Mouse (Mus musculus) C2C12 (cell line): ENCODE data around the gene D1Pas1. TPM values are rescaled to one million over a fixed set of nuclear protein-coding genes. Genes with fewer than 3 reads are reported as not detected.

ENCODE experiments used
- H3K27me3 ChIP-seq: one replicate; pipeline ENCODE4 v1.6.1; 2011; ENCODE audit not compliant: control insufficient read depth, insufficient read depth, insufficient read length
- H3K36me3 ChIP-seq: one replicate; pipeline ENCODE4 v1.6.1; 2011; ENCODE audit not compliant: control insufficient read depth, insufficient read depth
- H3K4me3 ChIP-seq: one replicate; pipeline ENCODE4 v1.5.1; 2011; ENCODE audit warnings: mild to moderate bottlenecking, control low read depth; ENCODE audit not compliant: poor library complexity, insufficient read depth, severe bottlenecking
- H3K79me2 ChIP-seq: one replicate; pipeline ENCODE4 v1.6.1; 2011; ENCODE audit not compliant: control insufficient read depth, insufficient read depth
- H3K79me3 ChIP-seq: one replicate; pipeline ENCODE4 v1.6.1; 2011; ENCODE audit warnings: low read depth, control low read depth
- H3ac ChIP-seq: one replicate; pipeline ENCODE3; 2011; ENCODE audit warnings: low read depth; ENCODE audit not compliant: control insufficient read depth, insufficient read length
- CEBPB ChIP-seq: IDR thresholded peaks from one replicate; pipeline ENCODE4 v1.6.1; 2011; ENCODE audit warnings: low read depth, mild to moderate bottlenecking, control low read depth, moderate library complexity
- CTCF ChIP-seq: IDR thresholded peaks from one replicate; pipeline ENCODE4 v1.5.1; 2011; ENCODE audit not compliant: control insufficient read depth, insufficient read depth, insufficient read length
- FOSL1 ChIP-seq: IDR thresholded peaks from one replicate; pipeline ENCODE4 v1.8.0; 2011; ENCODE audit warnings: mild to moderate bottlenecking, low read length; ENCODE audit not compliant: poor library complexity, insufficient read depth, severe bottlenecking
- MAX ChIP-seq: IDR thresholded peaks from one replicate; pipeline ENCODE4 v1.6.1; 2011; ENCODE audit warnings: mild to moderate bottlenecking, control low read depth
- MYOD1 ChIP-seq: IDR thresholded peaks from one replicate; pipeline ENCODE4 v1.6.1; 2011; ENCODE audit warnings: low read depth; ENCODE audit not compliant: control insufficient read depth, insufficient read length
- MYOG ChIP-seq: IDR thresholded peaks from one replicate; pipeline ENCODE4 v1.6.1; 2011; ENCODE audit not compliant: control insufficient read depth, insufficient read length; ENCODE audit errors: extremely low read depth
- USF1 ChIP-seq: IDR thresholded peaks from one replicate; pipeline ENCODE4 v1.6.1; 2011; ENCODE audit warnings: low read depth, mild to moderate bottlenecking, control low read depth, moderate library complexity
- polyA plus RNA-seq: library from polyadenylated mRNA; unstranded; fragments of >200 nt; fragmentation: generic; extraction: Trizol; gene quantifications from one replicate; pipeline ENCODE4 v1.2.1, GENCODE M21; 2012; ENCODE audit warnings: missing spikeins

The D1Pas1 gene
- polyA plus RNA-seq, 1 experiment = not detected

GRCm38 (mm10) chr1:186954591-186954990, 12.6 kb upstream of the D1Pas1 start:
- H3K79me2 ChIP-seq = no peaks in the 10 kb centered on the region
- no peak overlapping the region for H3K4me3 ChIP-seq
- no peaks in the 10 kb centered on the region for H3K79me3 ChIP-seq
- TF ChIP-seq CEBPB (no peak), FOSL1 (no peak), USF1 (no peak)
- H3K27me3 ChIP-seq = no peaks in the 10 kb centered on the region
- H3ac ChIP-seq = no peak overlapping the region
- no peaks in the 10 kb centered on the region for H3K36me3 ChIP-seq

DNA sequence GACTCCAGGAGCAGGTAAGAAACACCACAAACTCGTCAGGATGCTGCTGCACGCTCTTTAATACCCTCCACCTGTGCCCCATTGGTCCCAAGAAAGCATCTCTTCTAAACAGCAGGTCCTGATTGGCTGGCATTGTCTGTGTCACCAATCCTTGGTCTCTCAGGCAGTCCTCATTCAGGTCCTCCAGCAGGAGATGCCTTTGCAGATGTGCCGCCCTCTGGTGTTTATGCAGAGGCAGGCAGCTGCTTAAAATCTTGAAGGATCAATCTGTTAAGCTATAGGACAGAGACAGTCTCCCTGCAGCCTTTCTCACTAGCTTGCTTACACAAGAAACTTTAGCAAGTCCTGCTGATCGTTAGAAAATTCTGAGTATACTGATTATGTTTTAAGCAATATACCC, 7.8 kb upstream of the D1Pas1 start:
- Histone ChIP-seq H3K27me3 (no peaks in the 10 kb centered on the region), H3K4me3 (no peak overlapping the region), H3ac (no peak overlapping the region), H3K36me3 (no peaks in the 10 kb centered on the region), H3K79me3 (no peaks in the 10 kb centered on the region), H3K79me2 (no peaks in the 10 kb centered on the region)
- TF ChIP-seq MAX (no peak), MYOG (no peak), FOSL1 (no peak), CTCF (no peak), CEBPB (no peak)

- Histone ChIP-seq H3K36me3 (no peaks in the 10 kb centered on the region), H3K4me3 (no peak overlapping the region), H3K79me2 (no peaks in the 10 kb centered on the region), H3K27me3 (no peaks in the 10 kb centered on the region), H3K79me3 (no peaks in the 10 kb centered on the region), H3ac (no peak overlapping the region)
- TF ChIP-seq USF1 = no peak
- TF ChIP-seq MYOD1 = no peak
Observed at GRCm38 (mm10) chr1:186964143-186964875, 2.9 kb upstream of the D1Pas1 start.

- H3ac ChIP-seq = no peak overlapping the region
- no peaks in the 10 kb centered on the region for H3K36me3 ChIP-seq
- no peaks in the 10 kb centered on the region for H3K79me2 ChIP-seq
- no peaks in the 10 kb centered on the region for H3K27me3 ChIP-seq
- TF ChIP-seq FOSL1 = no peak
- no peak for TF ChIP-seq MYOD1
- no peak for TF ChIP-seq CTCF
- no peak for TF ChIP-seq MYOG
- TF ChIP-seq MAX = no peak
- TF ChIP-seq CEBPB = no peak
- no peak for TF ChIP-seq USF1
- H3K4me3 ChIP-seq = no peak overlapping the region
- no peaks in the 10 kb centered on the region for H3K79me3 ChIP-seq
Observed at GRCm38 (mm10) chr1:186967926-186968325, 710 bp downstream of the D1Pas1 start.

DNA sequence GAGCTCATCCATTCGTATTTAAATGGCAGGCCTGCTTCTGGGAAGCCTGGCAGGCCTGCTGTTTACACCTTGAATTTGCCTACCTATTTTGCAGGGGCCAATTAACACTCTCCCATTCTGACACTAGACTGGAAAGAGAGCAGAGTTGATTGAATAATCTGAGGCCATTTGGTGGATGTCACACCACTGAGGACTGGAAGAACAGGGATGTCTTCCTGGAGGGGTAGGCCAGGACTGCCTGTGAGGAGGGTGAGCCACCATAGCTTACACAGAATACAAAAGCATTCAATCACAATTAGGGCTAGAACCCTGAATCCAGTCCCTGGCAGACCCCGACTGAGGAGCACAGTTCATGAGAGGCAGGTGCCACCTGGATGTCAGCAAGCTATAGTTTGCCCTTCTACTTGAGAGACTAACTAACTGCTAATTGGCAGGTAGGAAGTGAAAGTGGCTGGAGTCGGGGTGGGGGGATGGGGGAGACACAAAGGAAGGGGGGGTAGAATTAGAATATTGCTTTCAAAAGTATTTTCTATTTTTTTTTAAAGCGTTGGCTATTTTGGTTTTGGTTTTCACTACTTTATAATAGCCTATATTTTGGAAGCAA, 9.8 kb downstream of the D1Pas1 start:
- no peaks in the 10 kb centered on the region for H3K79me3 ChIP-seq
- no peaks in the 10 kb centered on the region for H3K36me3 ChIP-seq
- no peak overlapping the region for H3K4me3 ChIP-seq
- H3ac ChIP-seq = no peak overlapping the region
- no peaks in the 10 kb centered on the region for H3K79me2 ChIP-seq
- no peaks in the 10 kb centered on the region for H3K27me3 ChIP-seq
- no peak for TF ChIP-seq MAX
- TF ChIP-seq USF1 = no peak
- no peak for TF ChIP-seq CTCF
- no peak for TF ChIP-seq MYOG
- no peak for TF ChIP-seq MYOD1
- TF ChIP-seq FOSL1 = no peak
- TF ChIP-seq CEBPB = no peak

DNA sequence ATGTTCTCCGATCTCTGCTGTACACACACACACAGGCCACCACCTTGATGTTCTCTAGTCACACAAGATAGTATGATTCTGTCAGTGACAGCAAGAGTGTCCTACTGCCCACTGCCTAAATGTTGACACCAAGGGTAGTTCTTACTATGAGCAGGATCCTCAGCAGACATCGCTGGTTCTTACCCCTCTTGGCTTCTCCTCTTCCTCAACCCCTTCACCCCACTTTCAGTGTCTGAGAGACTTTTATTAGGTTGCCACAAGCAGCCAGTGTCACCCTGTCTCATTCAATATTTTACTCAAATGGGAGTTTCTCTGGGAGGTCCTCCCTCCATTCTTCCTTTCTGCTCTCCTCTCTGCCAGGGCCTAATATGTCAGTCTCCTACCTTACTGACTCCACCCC, 10.6 kb downstream of the D1Pas1 start:
- Histone ChIP-seq H3K4me3 (no peak overlapping the region), H3ac (no peak overlapping the region), H3K79me3 (no peaks in the 10 kb centered on the region), H3K79me2 (no peaks in the 10 kb centered on the region), H3K27me3 (no peaks in the 10 kb centered on the region), H3K36me3 (no peaks in the 10 kb centered on the region)
- TF ChIP-seq CTCF = no peak
- no peak for TF ChIP-seq MYOD1
- no peak for TF ChIP-seq MAX
